Mouse (Mus musculus) G1E (cell line): Measurements from ENCODE around the gene Yjefn3. TPM values are rescaled to one million over a fixed set of nuclear protein-coding genes. Genes with fewer than 3 reads are reported as not detected.

Source experiments
- ATAC-seq: 2 replicates; pipeline ENCODE4 v1.8.0; 2016; ENCODE audit warnings: mild to moderate bottlenecking; ENCODE audit not compliant: insufficient number of reproducible peaks, poor library complexity, low FRiP score, severe bottlenecking; ENCODE audit errors: extremely low read depth
- DNase-seq: peaks from one replicate; pipeline ENCODE4 v3.0.0; 2012; ENCODE audit warnings: low spot score
- H3K27me3 ChIP-seq: 2 replicates; pipeline ENCODE4 v1.6.1; 2012; ENCODE audit warnings: mild to moderate bottlenecking, low read length, inconsistent platforms; ENCODE audit not compliant: insufficient read depth
- H3K36me3 ChIP-seq: replicated peaks from 2 replicates; pipeline ENCODE3; 2012; ENCODE audit warnings: mild to moderate bottlenecking, inconsistent platforms
- H3K4me1 ChIP-seq: 2 replicates; pipeline ENCODE4 v1.6.1; 2012; ENCODE audit warnings: low read depth, low read length, inconsistent platforms, mixed read lengths; ENCODE audit not compliant: insufficient read depth
- H3K4me3 ChIP-seq: 2 replicates; pipeline ENCODE4 v1.5.1; 2012; ENCODE audit warnings: low read depth, mild to moderate bottlenecking, inconsistent platforms, low read length, moderate library complexity, mixed read lengths
- H3K9me3 ChIP-seq: replicated peaks from 2 replicates; pipeline ENCODE4 v1.6.1; 2012; ENCODE audit warnings: inconsistent platforms
- CTCF ChIP-seq: IDR thresholded peaks from 2 replicates; pipeline ENCODE4 v1.5.1; 2012; ENCODE audit warnings: low read depth, low read length, inconsistent platforms, mixed read lengths
- GATA1 ChIP-seq: IDR thresholded peaks from 2 replicates; pipeline ENCODE4 v1.6.1; 2012; ENCODE audit warnings: borderline replicate concordance, low read length, inconsistent platforms, mixed read lengths
- GATA2 ChIP-seq: IDR thresholded peaks from 2 replicates; pipeline ENCODE4 v1.6.1; 2012; ENCODE audit warnings: low read depth, low read length, inconsistent platforms, borderline replicate concordance
- POLR2AphosphoS5 ChIP-seq: IDR thresholded peaks from 2 replicates; pipeline ENCODE4 v1.6.1; 2012; ENCODE audit warnings: low read depth, low read length, inconsistent platforms; ENCODE audit not compliant: insufficient replicate concordance
- TAL1 ChIP-seq: conservative IDR thresholded peaks from 2 replicates; pipeline ENCODE4 v1.6.1; 2012; ENCODE audit warnings: low read depth, low read length, inconsistent platforms, mixed read lengths
- polyA plus RNA-seq: library from polyadenylated mRNA; stranded (reverse); fragments of >175 nt; gene quantifications from 2 replicates; pipeline ENCODE4 v1.2.3, GENCODE M21; 2012
- total RNA-seq, 2 experiments: library from RNA; stranded (forward) in 1 of 2; stranded (reverse) in 1 of 2; fragments of 200-1000 nt in 1 of 2; fragments of >200 nt in 1 of 2; fragmentation: Nextera tagmentation in 1 of 2; gene quantifications; 2 replicates each; pipeline ENCODE4 v1.2.3; 2014 to 2017

The Yjefn3 gene
- total and polyA plus RNA-seq, 3 experiments, result 1.8 to 2.1 TPM; not detected in 1

- ATAC-seq, result no peak
- TF ChIP-seq POLR2AphosphoS5 (no peak), TAL1 (no peak), CTCF (no peak), GATA2 (no peak), GATA1 (no peak)
- Histone ChIP-seq H3K27me3 (peaks cover 10% of the 10 kb centered on the region; the same call in 1 of the 2 replicates), H3K4me3 (no peak overlapping the region), H3K9me3 (no peaks in the 10 kb centered on the region), H3K4me1 (peaks cover 16% of the 10 kb centered on the region), H3K36me3 (no peaks in the 10 kb centered on the region)
- no peak for DNase-seq
Measured at GRCm38 (mm10) chr8:69853869-69854268, 48.6 kb downstream of the Yjefn3 start.

GRCm38 (mm10) chr8:69850926-69851506 is 51.5 kb downstream of the Yjefn3 start:
- Histone ChIP-seq H3K27me3 (peaks cover 4% of the 10 kb centered on the region; the same call in 1 of the 2 replicates), H3K4me3 (no peak overlapping the region; the same call in 1 of the 2 replicates), H3K4me1 (peaks cover 18% of the 10 kb centered on the region), H3K36me3 (no peaks in the 10 kb centered on the region), H3K9me3 (no peaks in the 10 kb centered on the region)
- ATAC-seq (0 out of 2 replicates have a peak, but pooled peaks have one; percentile 15), DNase-seq (peak; percentile 40)
- TF ChIP-seq GATA1 (no peak), TAL1 (no peak), CTCF (no peak), POLR2AphosphoS5 (no peak)

- no peak for ATAC-seq
- TF ChIP-seq TAL1 (no peak), CTCF (no peak), GATA1 (no peak), POLR2AphosphoS5 (no peak), GATA2 (no peak)
- H3K9me3 ChIP-seq, result no peaks in the 10 kb centered on the region
- no peaks in the 10 kb centered on the region for H3K27me3 ChIP-seq
- no peak overlapping the region for H3K4me3 ChIP-seq
- DNase-seq, result no peak
- peaks cover 20% of the 10 kb centered on the region for H3K4me1 ChIP-seq
- H3K36me3 ChIP-seq, result no peaks in the 10 kb centered on the region
Measured at GRCm38 (mm10) chr8:69849899-69850298, 52.6 kb downstream of the Yjefn3 start.

DNA sequence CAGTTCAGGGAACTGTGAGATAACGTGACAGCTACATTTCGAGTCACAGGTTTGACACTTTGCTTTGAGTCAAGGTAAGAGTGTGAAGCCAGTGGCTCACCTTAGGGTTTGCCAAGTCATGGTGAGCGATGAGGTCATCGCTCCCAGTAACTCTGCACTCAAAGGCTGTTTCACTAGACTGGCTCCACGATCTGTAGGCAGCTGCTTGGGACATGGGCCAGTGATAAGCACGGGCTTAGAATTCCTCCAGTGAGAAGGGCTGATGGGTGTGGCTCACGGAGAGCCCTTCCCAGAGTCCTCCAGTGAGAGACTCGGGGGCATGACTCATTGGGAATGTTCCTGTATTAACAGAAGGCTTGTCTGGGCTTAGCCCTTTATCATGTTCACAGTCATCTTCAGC is 53.6 kb downstream of the Yjefn3 start:
- DNase-seq, result no peak
- no peaks in the 10 kb centered on the region for H3K36me3 ChIP-seq
- no peaks in the 10 kb centered on the region for H3K27me3 ChIP-seq
- H3K4me3 ChIP-seq, result no peak overlapping the region
- no peaks in the 10 kb centered on the region for H3K9me3 ChIP-seq
- ATAC-seq, result no peak
- H3K4me1 ChIP-seq, result peaks cover 22% of the 10 kb centered on the region
- no peak for TF ChIP-seq GATA1
- TF ChIP-seq POLR2AphosphoS5, result no peak
- TF ChIP-seq GATA2, result no peak
- TF ChIP-seq TAL1, result no peak
- TF ChIP-seq CTCF, result no peak

DNA sequence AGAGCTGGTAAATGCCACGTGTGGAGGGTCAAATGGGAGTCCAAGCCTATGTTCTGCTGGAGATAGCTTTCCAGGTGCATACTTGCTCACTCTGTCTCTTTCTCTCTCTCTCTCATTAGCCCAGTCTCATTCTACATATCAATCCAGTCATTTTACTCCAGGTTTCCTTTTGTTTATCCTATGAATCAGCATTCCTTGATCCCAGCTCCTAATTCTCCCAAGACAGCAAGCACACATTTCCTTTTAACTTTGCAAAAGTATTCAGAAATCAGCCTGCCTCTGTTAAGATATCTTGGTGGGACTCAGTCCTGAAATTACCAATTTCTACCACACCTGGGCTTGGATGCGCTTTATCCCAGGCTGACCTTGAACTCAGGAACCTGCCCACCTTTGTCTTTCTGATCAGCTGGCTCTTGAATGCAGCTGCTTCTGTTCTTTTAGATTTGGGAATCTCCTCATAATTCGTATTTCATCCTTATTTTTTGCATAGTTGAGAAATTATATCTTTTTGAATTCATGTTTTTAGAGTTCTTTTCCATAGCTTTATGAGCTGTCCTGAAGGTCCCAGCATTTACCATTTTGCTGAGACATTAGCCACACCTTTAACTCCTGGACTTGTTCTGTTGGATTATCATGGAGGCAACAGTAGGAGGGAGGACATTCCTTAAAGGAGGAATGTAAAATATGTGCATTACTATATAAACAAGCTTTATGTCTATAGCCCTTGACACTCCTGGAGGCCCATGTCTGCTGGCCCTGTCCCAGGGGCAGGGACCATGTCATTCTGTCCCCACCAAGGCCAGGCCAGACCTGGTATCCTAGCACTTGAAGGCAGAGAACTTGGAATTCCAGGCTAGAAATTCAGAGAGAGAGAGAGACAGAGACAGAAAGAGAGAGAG is 55.1 kb downstream of the Yjefn3 start:
- no peaks in the 10 kb centered on the region for H3K36me3 ChIP-seq
- no peak overlapping the region for H3K4me3 ChIP-seq
- peaks cover 22% of the 10 kb centered on the region for H3K4me1 ChIP-seq
- ATAC-seq, result no peak
- no peaks in the 10 kb centered on the region for H3K27me3 ChIP-seq
- DNase-seq, result no peak
- no peaks in the 10 kb centered on the region for H3K9me3 ChIP-seq
- TF ChIP-seq TAL1 (no peak), CTCF (no peak), GATA1 (no peak)

Other genes with a start within 250 kb of the Yjefn3 start
Only the 20 nearest of the 22 such genes appear.
- gene Zfp869, start 192.0 kb downstream of the Yjefn3 start, total RNA-seq (2014; fragmentation: Nextera tagmentation), result 34.8 and 41.2 TPM in 2 replicates
- 33.6 and 37.9 TPM in 2 replicates for gene Zfp869, start 192.0 kb downstream of the Yjefn3 start, total RNA-seq (2017)
- 1.3 and 1.4 TPM in 2 replicates for gene Zfp869, start 192.0 kb downstream of the Yjefn3 start, polyA plus RNA-seq
- 13.4 and 16.4 TPM in 2 replicates for gene Zfp963, start 152.7 kb downstream of the Yjefn3 start, total RNA-seq (2014; fragmentation: Nextera tagmentation)
- 6.7 and 7.5 TPM in 2 replicates for gene Zfp963, start 152.7 kb downstream of the Yjefn3 start, total RNA-seq (2017)
- gene Zfp963, start 152.7 kb downstream of the Yjefn3 start, polyA plus RNA-seq, result 0.45 and 0.51 TPM in 2 replicates
- not detected in 2 replicates for gene Gm20422, start 127.8 kb downstream of the Yjefn3 start, total RNA-seq (2014; fragmentation: Nextera tagmentation)
- gene Gm20422, start 127.8 kb downstream of the Yjefn3 start, total RNA-seq (2017), result 0.38 TPM in 1 of 2 replicates, not detected in the other
- gene Gm20422, start 127.8 kb downstream of the Yjefn3 start, polyA plus RNA-seq, result 0.99 and 1.4 TPM in 2 replicates
- 27.8 and 29.8 TPM in 2 replicates for gene Atp13a1, start 111.5 kb downstream of the Yjefn3 start, total RNA-seq (2014; fragmentation: Nextera tagmentation)
- 17.8 and 23.8 TPM in 2 replicates for gene Atp13a1, start 111.5 kb downstream of the Yjefn3 start, total RNA-seq (2017)
- gene Atp13a1, start 111.5 kb downstream of the Yjefn3 start, polyA plus RNA-seq, result 40.7 and 43.6 TPM in 2 replicates
- 32.8 and 36.6 TPM in 2 replicates for gene Zfp866, start 111.5 kb downstream of the Yjefn3 start, total RNA-seq (2014; fragmentation: Nextera tagmentation)
- 35.3 and 35.4 TPM in 2 replicates for gene Zfp866, start 111.5 kb downstream of the Yjefn3 start, total RNA-seq (2017)
- 1.2 and 1.9 TPM in 2 replicates for gene Zfp866, start 111.5 kb downstream of the Yjefn3 start, polyA plus RNA-seq
- 60.0 and 61.2 TPM in 2 replicates for gene Gmip, start 94.0 kb downstream of the Yjefn3 start, total RNA-seq (2014; fragmentation: Nextera tagmentation)
- 45.2 and 48.0 TPM in 2 replicates for gene Gmip, start 94.0 kb downstream of the Yjefn3 start, total RNA-seq (2017)
- gene Gmip, start 94.0 kb downstream of the Yjefn3 start, polyA plus RNA-seq, result 53.2 and 85.2 TPM in 2 replicates
- gene Lpar2, start 80.3 kb downstream of the Yjefn3 start, total RNA-seq (2014; fragmentation: Nextera tagmentation), result 2.5 and 4.3 TPM in 2 replicates
- gene Lpar2, start 80.3 kb downstream of the Yjefn3 start, total RNA-seq (2017), result 1.5 and 1.8 TPM in 2 replicates
- 0.65 and 0.69 TPM in 2 replicates for gene Lpar2, start 80.3 kb downstream of the Yjefn3 start, polyA plus RNA-seq
- gene Pbx4, start 70.2 kb downstream of the Yjefn3 start, total RNA-seq (2014; fragmentation: Nextera tagmentation), result 2.0 and 2.2 TPM in 2 replicates
- gene Pbx4, start 70.2 kb downstream of the Yjefn3 start, total RNA-seq (2017), result 3.7 and 4.4 TPM in 2 replicates
- 2.0 and 2.8 TPM in 2 replicates for gene Pbx4, start 70.2 kb downstream of the Yjefn3 start, polyA plus RNA-seq
- gene Cilp2, start 15.0 kb downstream of the Yjefn3 start, total RNA-seq (2014; fragmentation: Nextera tagmentation), result not detected in 2 replicates
- gene Cilp2, start 15.0 kb downstream of the Yjefn3 start, total RNA-seq (2017), result under 0.01 TPM in 1 of 2 replicates, not detected in the other
- 0.01 and 0.03 TPM in 2 replicates for gene Cilp2, start 15.0 kb downstream of the Yjefn3 start, polyA plus RNA-seq
- gene Tssk6, start 528 bp downstream of the Yjefn3 start, total RNA-seq (2014; fragmentation: Nextera tagmentation), result not detected in 2 replicates
- gene Tssk6, start 528 bp downstream of the Yjefn3 start, total RNA-seq (2017), result 0.22 TPM in 1 of 2 replicates, not detected in the other
- gene Tssk6, start 528 bp downstream of the Yjefn3 start, polyA plus RNA-seq, result 0.12 and 0.15 TPM in 2 replicates
- gene Ndufa13, start 154 bp downstream of the Yjefn3 start, total RNA-seq (2014; fragmentation: Nextera tagmentation), result 64.6 and 85.0 TPM in 2 replicates
- 111 and 124 TPM in 2 replicates for gene Ndufa13, start 154 bp downstream of the Yjefn3 start, total RNA-seq (2017)
- gene Ndufa13, start 154 bp downstream of the Yjefn3 start, polyA plus RNA-seq, result 119 and 158 TPM in 2 replicates
- gene Gatad2a, start 93.7 kb upstream of the Yjefn3 start, total RNA-seq (2014; fragmentation: Nextera tagmentation), result 99.3 and 101 TPM in 2 replicates
- 44.4 and 52.2 TPM in 2 replicates for gene Gatad2a, start 93.7 kb upstream of the Yjefn3 start, total RNA-seq (2017)
- gene Gatad2a, start 93.7 kb upstream of the Yjefn3 start, polyA plus RNA-seq, result 104 and 139 TPM in 2 replicates
- gene Mau2, start 140.0 kb upstream of the Yjefn3 start, total RNA-seq (2014; fragmentation: Nextera tagmentation), result 49.6 and 53.2 TPM in 2 replicates
- gene Mau2, start 140.0 kb upstream of the Yjefn3 start, total RNA-seq (2017), result 35.4 and 37.8 TPM in 2 replicates
- 29.6 and 34.2 TPM in 2 replicates for gene Mau2, start 140.0 kb upstream of the Yjefn3 start, polyA plus RNA-seq
- 17.9 and 43.3 TPM in 2 replicates for gene Sugp1, start 140.1 kb upstream of the Yjefn3 start, total RNA-seq (2014; fragmentation: Nextera tagmentation)
- 33.1 and 36.0 TPM in 2 replicates for gene Sugp1, start 140.1 kb upstream of the Yjefn3 start, total RNA-seq (2017)
- 44.9 and 52.9 TPM in 2 replicates for gene Sugp1, start 140.1 kb upstream of the Yjefn3 start, polyA plus RNA-seq
- not detected in 2 replicates for gene Tm6sf2, start 170.2 kb upstream of the Yjefn3 start, total RNA-seq (2014; fragmentation: Nextera tagmentation)
- gene Tm6sf2, start 170.2 kb upstream of the Yjefn3 start, total RNA-seq (2017), result 0.38 and 1.1 TPM in 2 replicates
- 0.07 and 0.23 TPM in 2 replicates for gene Tm6sf2, start 170.2 kb upstream of the Yjefn3 start, polyA plus RNA-seq
- not detected in 2 replicates for gene Hapln4, start 180.7 kb upstream of the Yjefn3 start, total RNA-seq (2014; fragmentation: Nextera tagmentation)
- gene Hapln4, start 180.7 kb upstream of the Yjefn3 start, total RNA-seq (2017), result 0.05 TPM in 1 of 2 replicates, not detected in the other
- gene Hapln4, start 180.7 kb upstream of the Yjefn3 start, polyA plus RNA-seq, result not detected in 2 replicates
- gene Ncan, start 218.2 kb upstream of the Yjefn3 start, total RNA-seq (2014; fragmentation: Nextera tagmentation), result not detected in 2 replicates
- gene Ncan, start 218.2 kb upstream of the Yjefn3 start, total RNA-seq (2017), result 0.05 TPM in 1 of 2 replicates, not detected in the other
- gene Ncan, start 218.2 kb upstream of the Yjefn3 start, polyA plus RNA-seq, result not detected in 2 replicates
- gene Nr2c2ap, start 228.6 kb upstream of the Yjefn3 start, total RNA-seq (2014; fragmentation: Nextera tagmentation), result 10.6 and 12.0 TPM in 2 replicates
- 6.7 and 8.5 TPM in 2 replicates for gene Nr2c2ap, start 228.6 kb upstream of the Yjefn3 start, total RNA-seq (2017)
- 12.0 and 19.4 TPM in 2 replicates for gene Nr2c2ap, start 228.6 kb upstream of the Yjefn3 start, polyA plus RNA-seq
- gene Rfxank, start 236.4 kb upstream of the Yjefn3 start, total RNA-seq (2014; fragmentation: Nextera tagmentation), result 11.9 and 12.6 TPM in 2 replicates
- gene Rfxank, start 236.4 kb upstream of the Yjefn3 start, total RNA-seq (2017), result 7.2 and 13.2 TPM in 2 replicates
- gene Rfxank, start 236.4 kb upstream of the Yjefn3 start, polyA plus RNA-seq, result 4.9 and 6.0 TPM in 2 replicates
- 65.0 and 73.8 TPM in 2 replicates for gene Borcs8, start 236.8 kb upstream of the Yjefn3 start, total RNA-seq (2014; fragmentation: Nextera tagmentation)
- 82.4 and 114 TPM in 2 replicates for gene Borcs8, start 236.8 kb upstream of the Yjefn3 start, total RNA-seq (2017)
- gene Borcs8, start 236.8 kb upstream of the Yjefn3 start, polyA plus RNA-seq, result 24.7 and 42.9 TPM in 2 replicates